Mouse (Mus musculus) macrophage (primary cell): Measurements from ENCODE around the gene Erf. TPM values are rescaled to one million over a fixed set of nuclear protein-coding genes. Genes with fewer than 3 reads are reported as not detected.
A peak's percentile ranks its signal among the peaks of the same experiment; 100 is the strongest.

Source experiments
- H3K27ac ChIP-seq: fragments of 350-480 bp; formaldehyde crosslinking; 2 replicates; pipeline ENCODE4 v1.9.0; 2021
- H3K36me3 ChIP-seq: fragments of 350-480 bp; formaldehyde crosslinking; 2 replicates; pipeline ENCODE4 v1.9.0; 2021; ENCODE audit errors: inconsistent target
- H3K4me3 ChIP-seq: fragments of 350-480 bp; formaldehyde crosslinking; 2 replicates; pipeline ENCODE4 v1.9.0; 2021; ENCODE audit errors: inconsistent target
- H3K79me2 ChIP-seq: fragments of 350-480 bp; formaldehyde crosslinking; 2 replicates; pipeline ENCODE4 v1.9.0; 2021; ENCODE audit errors: inconsistent target
- WGBS: methylation state at CpG from one replicate; pipeline ENCODE4 v1.1.7; 2026; ENCODE audit warnings: inconsistent platforms; ENCODE audit not compliant: missing documents; 5-methylcytosine and 5-hydroxymethylcytosine counted together
- polyA plus RNA-seq: library from polyadenylated mRNA; stranded (reverse); fragments of 250-400 nt; gene quantifications from 3 replicates; pipeline ENCODE4 v1.2.4, GENCODE M21; 2018; ENCODE audit warnings: inconsistent platforms
- total RNA-seq, 78 experiments: library from RNA; depleted of rRNA; stranded (reverse); fragments of 250-400 nt; gene quantifications; 1 replicate in 9 of 78; 2 replicates in 24 of 78; 3 replicates in 43 of 78; 4 replicates in 2 of 78; pipeline ENCODE4 v1.2.4; 2018; ENCODE audit warnings: inconsistent platforms in 56 of 78

Erf gene
- total RNA-seq (2018; cell fraction: chromatin; rRNA removed), result 10 to 100 TPM in 15 of 26 experiments, 1 to 10 TPM in 11; 7.1 to 19.7 (median 10.7) TPM
- 10 to 100 TPM in 24 of 26 experiments, 1 to 10 TPM in 2; 8.5 to 19.3 (median 12.5) TPM for total RNA-seq (2018; cell fraction: cytosol; rRNA removed)
- total RNA-seq (2018; cell fraction: nucleus; rRNA removed), result 10 to 100 TPM in 19 of 26 experiments, 1 to 10 TPM in 7; 6.8 to 20.6 (median 13.6) TPM
- 11.9 to 14.5 TPM (median 14.2 TPM) in 3 replicates for polyA plus RNA-seq

DNA sequence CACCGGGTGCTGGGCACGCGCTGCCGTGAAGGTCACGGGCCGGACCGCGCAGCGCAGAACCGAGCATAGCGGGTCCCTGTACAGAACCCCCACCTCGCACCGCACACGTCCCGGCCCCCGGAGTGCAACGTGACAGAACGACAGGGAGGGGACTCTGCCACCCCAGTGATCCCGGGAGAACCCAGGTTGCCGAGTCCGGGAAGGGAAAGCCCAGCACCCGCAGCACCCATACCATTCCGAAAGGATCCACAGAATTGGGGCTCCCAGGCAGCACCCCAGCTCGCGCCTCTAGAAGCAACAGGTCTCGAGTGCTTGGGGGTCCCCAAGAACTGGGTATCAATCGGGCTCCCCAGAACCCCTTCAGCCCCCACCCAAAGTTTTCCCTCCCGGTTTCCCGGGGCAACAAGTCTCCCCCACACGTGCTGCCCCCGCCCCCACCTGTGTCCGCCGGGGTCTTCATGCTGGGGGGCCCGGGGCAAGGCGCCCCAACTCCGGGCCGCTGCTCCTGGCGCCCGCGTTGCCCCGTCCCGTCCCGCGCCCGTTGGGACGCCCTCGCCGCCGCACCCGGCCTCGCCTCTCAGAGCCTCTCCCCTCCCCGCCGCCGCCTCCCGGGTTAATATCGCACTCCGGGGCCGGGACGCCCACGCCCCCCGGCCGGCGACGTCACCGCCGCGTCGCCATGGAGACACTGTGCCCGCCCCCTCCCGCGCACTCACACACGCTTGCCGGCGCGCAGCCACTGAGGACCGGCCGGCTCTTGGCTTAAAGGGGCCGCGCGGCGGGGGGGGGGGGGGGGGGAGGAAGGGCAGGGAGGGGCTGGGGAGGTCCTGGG is at the start of gene Erf:
Gene Erf, minus strand, starts transcription at position 621 of the 832 bp plus-strand sequence.
- H3K27ac ChIP-seq, result peak within 1 kb of the TSS; percentile 79
- peaks cover 2% of the 10 kb centered on the region; the same call in 1 of the 2 replicates for H3K36me3 ChIP-seq
- H3K4me3 ChIP-seq, result peak within 1 kb of the TSS; percentile 91
- WGBS, result under 1% methylated on average over 47 of the region's 81 CpGs
- peaks cover 43% of the 10 kb centered on the region for H3K79me2 ChIP-seq

DNA sequence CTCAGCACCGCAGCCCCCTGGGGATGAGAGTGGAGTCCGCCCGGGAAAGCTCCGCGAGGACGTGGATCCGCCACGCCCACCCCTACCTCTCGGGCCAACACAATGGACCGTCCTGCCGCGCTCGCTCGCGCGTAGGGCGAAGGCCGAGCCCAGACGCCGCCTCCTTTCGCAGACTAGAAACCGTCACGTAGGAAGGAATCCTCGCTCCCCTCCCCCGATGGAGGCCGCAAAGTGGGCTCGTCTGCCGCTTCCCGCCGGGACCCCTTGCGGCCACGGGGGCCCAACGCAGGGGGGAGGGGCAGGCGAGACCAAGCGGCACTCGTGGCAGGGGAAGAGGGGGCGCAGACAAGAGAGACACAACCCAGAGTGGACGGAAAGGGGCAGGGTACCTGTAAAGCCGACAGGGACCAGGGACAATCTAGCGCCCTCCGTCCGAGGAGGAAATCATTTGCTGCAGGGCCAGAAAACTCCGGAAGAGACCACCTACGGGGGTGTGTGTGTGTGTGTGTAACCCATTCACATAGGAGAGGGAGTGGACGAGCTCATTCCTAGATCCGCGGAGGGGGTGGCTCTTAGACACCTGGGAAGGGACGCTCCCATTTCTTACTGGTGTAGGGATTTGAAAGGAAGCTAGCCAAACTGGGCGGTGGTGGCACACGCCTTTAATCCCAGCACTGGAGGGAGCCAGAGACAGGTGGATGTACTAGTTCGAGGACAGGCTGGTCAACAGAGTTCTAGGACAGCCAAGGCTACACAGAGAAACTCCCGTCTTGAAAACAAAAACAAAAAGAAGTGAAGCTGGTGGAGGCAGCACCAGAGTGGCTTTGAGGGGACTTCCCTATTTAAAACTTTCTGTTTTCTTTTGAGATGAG is 47.1 kb upstream of the Erf start, which contains the start of gene Pafah1b3:
Gene Pafah1b3, minus strand, starts transcription at position 533 of the 872 bp plus-strand sequence.
- peaks cover 11% of the 10 kb centered on the region; the same call in 1 of the 2 replicates for H3K36me3 ChIP-seq
- 2% methylated on average over 52 of the region's 52 CpGs for WGBS

DNA sequence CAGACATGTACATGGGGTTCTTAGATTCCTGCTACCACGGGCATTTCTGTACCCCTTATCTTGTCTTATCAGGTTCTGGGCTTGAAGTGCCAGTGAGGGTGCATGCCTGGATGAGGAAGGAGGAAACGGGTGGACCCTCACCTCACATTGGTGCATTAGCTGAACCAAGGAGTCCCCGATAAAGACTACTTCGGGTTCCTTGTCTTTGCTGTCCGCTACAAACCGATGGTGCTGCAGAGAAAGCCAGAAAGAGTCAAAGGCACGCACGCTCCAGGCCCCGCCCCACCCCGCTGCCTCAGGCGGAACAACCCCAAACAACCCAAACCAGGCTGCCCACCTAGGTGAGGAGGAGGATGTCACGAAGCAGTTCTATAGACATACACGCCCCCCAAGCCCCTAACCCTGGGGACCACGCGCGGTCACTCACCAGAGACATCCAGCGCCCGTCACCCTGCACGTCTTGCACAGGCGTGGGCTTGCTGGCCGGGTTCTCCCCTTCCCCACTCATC is 46.4 kb upstream of the Erf start:
- 10% methylated on average over 20 of the region's 21 CpGs for whole genome bisulfite sequencing
- Histone ChIP-seq H3K4me3 (peak overlapping the region; percentile 52), H3K79me2 (no peaks in the 10 kb centered on the region), H3K36me3 (peaks cover 17% of the 10 kb centered on the region; the same call in 1 of the 2 replicates), H3K27ac (no peak overlapping the region)

More for the DNA sequence above, 47.1 kb upstream of the Erf start, which contains the start of gene Pafah1b3:
- H3K79me2 ChIP-seq, result no peaks in the 10 kb centered on the region
- H3K27ac ChIP-seq, result peak within 1 kb of the TSS; percentile 52
- peak within 1 kb of the TSS; percentile 52 for H3K4me3 ChIP-seq

DNA sequence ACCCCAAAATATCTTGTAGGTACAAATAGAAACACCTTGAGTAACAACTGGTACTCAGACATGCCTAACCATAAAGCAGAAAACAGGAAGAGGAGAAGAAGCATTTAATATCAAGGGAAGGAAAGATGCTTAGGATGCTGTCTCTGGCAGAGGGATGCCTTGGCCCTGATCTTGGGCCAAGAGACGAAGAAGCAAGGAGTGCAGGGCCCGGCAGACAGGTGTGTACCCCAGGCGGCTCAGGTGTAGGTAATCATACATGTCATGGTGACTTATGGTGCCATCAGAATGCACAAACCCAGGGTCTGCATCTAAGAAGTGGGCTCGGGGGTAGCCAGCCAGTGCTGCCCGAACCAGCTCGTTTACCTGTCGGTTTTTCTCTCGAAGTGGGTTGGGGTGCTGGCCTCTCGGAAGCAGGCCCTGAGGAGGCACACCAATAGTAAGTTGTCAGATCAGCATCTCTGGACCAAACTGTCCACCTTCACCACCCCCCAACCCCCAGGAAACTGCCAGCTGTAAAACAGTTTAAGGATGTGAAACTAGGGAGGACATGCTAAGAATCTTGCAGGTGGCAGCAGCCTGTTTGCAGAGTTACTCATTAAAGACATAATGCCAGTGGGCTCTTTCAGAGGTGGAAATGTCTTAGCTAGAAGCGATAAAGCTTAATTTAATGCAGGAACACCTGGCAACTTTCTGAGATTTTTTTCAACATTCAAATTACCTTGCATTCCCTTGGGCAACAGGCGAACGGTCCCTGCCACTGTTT is 44.6 kb upstream of the Erf start:
- Histone ChIP-seq H3K79me2 (no peaks in the 10 kb centered on the region), H3K27ac (no peak overlapping the region), H3K36me3 (peaks cover 31% of the 10 kb centered on the region), H3K4me3 (no peak overlapping the region)
- WGBS, result 86% methylated on average over 12 of the region's 12 CpGs

DNA sequence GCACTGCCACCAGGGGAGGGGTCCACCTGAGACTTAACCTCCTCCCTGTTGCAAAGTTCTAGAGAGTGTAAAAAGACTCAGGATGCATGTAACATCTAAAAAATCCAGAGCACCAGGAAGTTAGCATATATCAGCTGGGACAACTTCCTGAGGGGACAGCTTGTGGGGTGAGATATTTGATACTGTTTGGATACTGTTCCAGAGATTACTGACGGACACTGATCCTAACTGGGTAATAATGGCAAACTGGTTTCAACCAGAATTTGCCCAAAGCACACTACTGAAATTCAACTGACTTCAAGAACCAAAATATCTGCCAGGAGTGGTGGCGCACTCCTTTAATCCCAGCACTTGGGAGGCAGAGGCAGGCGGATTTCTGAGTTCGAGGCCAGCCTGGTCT is 43.9 kb upstream of the Erf start:
- WGBS, result 97% methylated on average over 3 of the region's 4 CpGs
- H3K79me2 ChIP-seq, result no peaks in the 10 kb centered on the region
- no peak overlapping the region for H3K27ac ChIP-seq
- no peak overlapping the region for H3K4me3 ChIP-seq
- H3K36me3 ChIP-seq, result peaks cover 37% of the 10 kb centered on the region

GRCm38 (mm10) chr7:25293191-25293739 is 42.7 kb upstream of the Erf start:
- Histone ChIP-seq H3K36me3 (peaks cover 50% of the 10 kb centered on the region), H3K79me2 (no peaks in the 10 kb centered on the region), H3K27ac (no peak overlapping the region), H3K4me3 (no peak overlapping the region)
- WGBS, result 92% methylated on average over 10 of the region's 10 CpGs

DNA sequence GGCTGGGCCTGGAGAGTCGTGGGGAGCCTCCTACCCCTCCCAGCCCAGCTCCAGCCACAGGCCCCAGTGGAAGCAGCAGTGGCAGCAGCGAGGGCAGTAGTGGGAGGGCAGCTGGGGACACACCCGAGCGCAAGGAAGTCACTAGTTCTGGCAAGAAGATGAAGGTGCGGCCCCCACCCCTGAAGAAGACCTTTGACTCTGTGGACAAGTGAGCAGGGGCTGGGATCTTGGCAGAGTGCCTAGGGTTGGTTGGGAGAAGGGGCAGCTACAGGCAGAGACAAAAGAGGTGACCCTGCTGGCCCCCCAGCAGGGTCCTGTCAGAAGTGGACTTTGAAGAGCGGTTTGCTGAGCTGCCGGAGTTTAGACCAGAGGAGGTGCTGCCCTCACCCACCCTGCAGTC is 41.5 kb upstream of the Erf start:
- WGBS, result 89% methylated on average over 7 of the region's 7 CpGs
- Histone ChIP-seq H3K27ac (no peak overlapping the region), H3K36me3 (peaks cover 61% of the 10 kb centered on the region), H3K4me3 (no peak overlapping the region), H3K79me2 (peaks cover 2% of the 10 kb centered on the region; the same call in 1 of the 2 replicates)

- Histone ChIP-seq H3K27ac (no peak overlapping the region), H3K36me3 (peaks cover 73% of the 10 kb centered on the region), H3K79me2 (peaks cover 11% of the 10 kb centered on the region; the same call in 1 of the 2 replicates), H3K4me3 (no peak overlapping the region)
- WGBS, result 97% methylated on average over 2 of the region's 2 CpGs
These were observed 40.4 kb upstream of the Erf start for GRCm38 (mm10) chr7:25290911-25291310.

- Histone ChIP-seq H3K4me3 (no peak overlapping the region), H3K36me3 (peaks cover 78% of the 10 kb centered on the region), H3K79me2 (peaks cover 16% of the 10 kb centered on the region; the same call in 1 of the 2 replicates), H3K27ac (no peak overlapping the region)
- WGBS, result 100% methylated on average over 1 of the region's 1 CpGs
These were observed 39.9 kb upstream of the Erf start for GRCm38 (mm10) chr7:25290463-25290862.

GRCm38 (mm10) chr7:25289925-25290324 is 39.4 kb upstream of the Erf start:
- Histone ChIP-seq H3K27ac (no peak overlapping the region), H3K79me2 (peaks cover 21% of the 10 kb centered on the region), H3K4me3 (no peak overlapping the region), H3K36me3 (peaks cover 83% of the 10 kb centered on the region)
- WGBS, result 95% methylated on average over 3 of the region's 3 CpGs

DNA sequence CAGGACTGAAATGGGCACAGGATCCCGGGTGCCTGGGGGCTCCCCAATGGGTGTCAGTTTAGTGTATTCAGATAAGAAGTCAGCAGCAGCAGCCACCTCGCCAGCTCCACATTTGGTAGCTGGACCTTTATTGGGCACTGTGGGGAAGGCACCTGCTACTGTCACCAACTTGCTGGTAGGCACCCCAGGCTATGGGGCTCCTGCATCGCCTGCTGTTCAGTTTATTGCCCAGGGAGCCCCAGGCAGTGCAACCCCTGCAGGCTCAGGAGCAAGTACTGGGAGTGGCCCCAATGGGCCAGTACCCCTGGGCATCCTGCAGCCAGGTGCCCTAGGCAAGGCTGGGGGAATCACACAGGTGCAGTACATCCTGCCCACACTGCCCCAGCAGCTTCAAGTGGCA is 38.2 kb upstream of the Erf start:
- peaks cover 33% of the 10 kb centered on the region for H3K79me2 ChIP-seq
- H3K4me3 ChIP-seq, result no peak overlapping the region
- H3K36me3 ChIP-seq, result peaks cover 82% of the 10 kb centered on the region
- no peak overlapping the region for H3K27ac ChIP-seq
- WGBS, result 97% methylated on average over 3 of the region's 3 CpGs

DNA sequence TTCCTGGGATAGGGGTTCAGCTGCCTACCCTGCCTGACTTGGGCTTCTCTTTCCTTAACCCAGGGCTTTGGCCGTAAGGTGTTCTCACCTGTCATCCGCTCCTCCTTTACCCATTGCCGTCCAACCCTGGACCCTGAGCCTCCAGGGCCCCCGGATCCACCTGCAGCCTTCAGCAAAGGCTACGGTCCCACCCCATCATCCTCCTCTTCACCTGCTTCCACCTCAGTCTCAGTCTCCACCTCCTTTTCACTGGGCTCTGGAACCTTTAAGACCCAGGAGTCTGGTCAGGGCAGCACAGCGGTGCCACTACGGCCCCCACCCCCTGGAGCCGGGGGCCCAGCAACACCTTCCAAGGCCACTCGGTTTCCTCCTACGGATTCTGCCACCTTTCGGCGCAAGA is 37.5 kb upstream of the Erf start:
- 98% methylated on average over 12 of the region's 12 CpGs for WGBS
- H3K36me3 ChIP-seq, result peaks cover 78% of the 10 kb centered on the region
- no peak overlapping the region for H3K27ac ChIP-seq
- H3K4me3 ChIP-seq, result no peak overlapping the region
- peaks cover 40% of the 10 kb centered on the region for H3K79me2 ChIP-seq

DNA sequence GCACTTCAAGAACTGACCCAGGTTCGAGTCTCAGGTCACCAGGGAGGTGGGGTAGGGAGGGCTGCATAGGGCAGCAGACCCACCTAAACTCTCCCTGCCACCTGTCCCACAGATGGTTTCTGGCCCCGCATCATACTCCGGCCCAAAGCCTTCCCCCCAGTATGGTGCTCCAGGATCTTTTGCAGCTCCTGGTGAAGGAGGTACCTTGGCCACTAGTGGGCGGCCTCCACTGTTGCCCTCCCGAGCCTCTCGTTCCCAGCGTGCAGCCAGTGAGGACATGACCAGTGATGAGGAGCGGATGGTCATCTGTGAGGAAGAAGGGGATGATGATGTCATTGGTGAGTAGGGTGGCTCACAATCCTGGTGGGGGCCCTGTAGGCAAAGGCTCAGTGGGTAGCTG is 36.4 kb upstream of the Erf start:
- 86% methylated on average over 5 of the region's 8 CpGs for WGBS

More for the DNA sequence above, 36.4 kb upstream of the Erf start:
- H3K4me3 ChIP-seq, result no peak overlapping the region
- no peak overlapping the region for H3K27ac ChIP-seq
- peaks cover 44% of the 10 kb centered on the region for H3K79me2 ChIP-seq
- peaks cover 68% of the 10 kb centered on the region for H3K36me3 ChIP-seq
